ENCODE assay signal across 19 mouse cellular contexts in the genomic region with DNA sequence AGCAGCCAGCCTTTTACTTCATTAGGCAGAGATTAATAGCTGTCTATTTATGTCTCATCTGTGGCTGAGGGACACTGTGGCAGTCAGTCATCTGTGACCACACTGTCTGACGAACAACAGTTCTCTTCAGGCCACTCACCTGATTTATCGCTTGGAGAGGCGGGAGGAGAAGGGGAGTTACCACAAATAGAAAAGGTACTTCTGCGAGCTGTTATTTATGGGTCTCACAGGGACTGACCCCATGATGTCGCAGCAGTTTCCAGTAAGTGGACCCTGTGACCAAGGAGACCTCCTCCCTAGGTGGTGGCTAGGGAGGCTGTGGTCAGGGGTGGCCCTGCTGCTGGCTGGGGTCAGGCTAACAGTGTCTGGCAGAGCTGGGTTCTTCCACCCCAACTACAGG.
A peak's percentile ranks its signal among the peaks of the same experiment; 100 is the strongest.
DNase-seq lines count a peak whose midpoint lies in the region; ATAC-seq lines count a peak whose summit lies in the region.
"Had no signal": no experiment of that assay in that cellular context is flagged by ENCODE, and none has a peak within 500 bp of the region (broad histone marks: within the 10 kb centered on the region; RNA-seq: fewer than 3 reads in every experiment).

No protein-coding gene starts in this region.

- H3K9me3 ChIP-seq in heart, embryonic 13.5 days: no peaks in the 10 kb centered on the region
- no peaks in the 10 kb centered on the region for H3K9me3 ChIP-seq in limb, embryonic 10.5 days (replicated peaks)
- H3K9me3 ChIP-seq: embryonic facial prominence, embryonic 13.5 days; intestine, embryonic 15.5 days; liver, embryonic 15.5 days had no signal

- WGBS in heart, embryonic 13.5 days: 38% methylated on average over 5 of the region's 5 CpGs
- 69% methylated on average over 5 of the region's 5 CpGs for WGBS in limb, embryonic 10.5 days

- peaks cover 64% of the 10 kb centered on the region for H3K27me3 ChIP-seq in heart, embryonic 13.5 days (replicated peaks)
- H3K27me3 ChIP-seq in limb, embryonic 10.5 days (ENCODE audit: low read depth, poor library complexity, severe bottlenecking): 0 out of 2 replicates have a peak, but pooled peaks cover 6% of the 10 kb centered on the region
- H3K27me3 ChIP-seq: intestine, embryonic 15.5 days had no signal

- 0 out of 2 replicates have a peak, but pooled peaks have one; percentile 14 for ATAC-seq in heart, embryonic 13.5 days (ENCODE audit: extremely low read depth, insufficient number of reproducible peaks, low FRiP score, low TSS enrichment)
- ATAC-seq: forebrain, postnatal 0 days; intestine, embryonic 15.5 days; midbrain, embryonic 16.5 days had no signal

- DNase-seq in heart, adult 18-20 months: peak; percentile 69 to 79
- no peak for DNase-seq in heart, postnatal 36 days
- DNase-seq in A20 (ENCODE audit: low read depth, low spot score): peak; percentile 29
- DNase-seq in limb, embryonic 10.5 days (ENCODE audit: low spot score): no peak
- DNase-seq in frontal cortex, postnatal 14 days (ENCODE audit: low spot score in 2 of 2): no peak
- DNase-seq in cerebellum, adult 8-10 months: no peak
- no peak for DNase-seq in gastrocnemius, adult 8-10 months (ENCODE audit: low spot score in 2 of 2)
- DNase-seq: adrenal gland, postnatal 10 days; cerebellum, adult 11-12 months; forebrain, postnatal 0 days; gastrocnemius, postnatal 14 days; kidney, postnatal 4 days; lung, postnatal 10 days; right cerebral cortex, postnatal 25 days had no signal

- no peak overlapping the region for H3K9ac ChIP-seq in heart, embryonic 13.5 days
- H3K9ac ChIP-seq: embryonic facial prominence, embryonic 13.5 days; forebrain, postnatal 0 days; intestine, embryonic 15.5 days; liver, embryonic 15.5 days had no signal

- H3K27ac ChIP-seq in heart, embryonic 13.5 days (replicated peaks): no peak overlapping the region
- 0 out of 2 replicates have a peak overlapping the region, but pooled peaks have one; percentile 46 for H3K27ac ChIP-seq in limb, embryonic 10.5 days
- H3K27ac ChIP-seq: embryonic facial prominence, embryonic 13.5 days; intestine, embryonic 15.5 days; liver, embryonic 15.5 days had no signal

- no peak overlapping the region for H3K4me3 ChIP-seq in heart, embryonic 13.5 days
- no peak overlapping the region for H3K4me3 ChIP-seq in limb, embryonic 10.5 days
- H3K4me3 ChIP-seq: embryonic facial prominence, embryonic 13.5 days; intestine, embryonic 15.5 days; liver, embryonic 15.5 days had no signal

- no peaks in the 10 kb centered on the region for H3K36me3 ChIP-seq in heart, embryonic 13.5 days
- no peaks in the 10 kb centered on the region for H3K36me3 ChIP-seq in limb, embryonic 10.5 days
- H3K36me3 ChIP-seq: embryonic facial prominence, embryonic 13.5 days; intestine, embryonic 15.5 days; liver, embryonic 15.5 days had no signal

- intact Hi-C loops in heart, postnatal 36 days (cut with DNase I): loop anchor here (2.0 to 10.0 kb wide), 3 partner anchors 133 to 403 kb away; no protein-coding TSS in a partner anchor

- H3K4me1 ChIP-seq in heart, embryonic 13.5 days: peaks cover 12% of the 10 kb centered on the region
- peaks cover 7% of the 10 kb centered on the region; the same call in 1 of the 2 replicates for H3K4me1 ChIP-seq in limb, embryonic 10.5 days
- H3K4me1 ChIP-seq: intestine, embryonic 15.5 days; liver, embryonic 15.5 days had no signal

- H3K4me2 ChIP-seq in heart, embryonic 13.5 days: no peak overlapping the region
- H3K4me2 ChIP-seq: embryonic facial prominence, embryonic 13.5 days; intestine, embryonic 15.5 days; liver, embryonic 15.5 days had no signal

Comparison
In these comparisons a context has a peak if more than half of its experiments do, and no peak if none do; other contexts are left out.
1. DNase-seq: peak in heart, adult 18-20 months (2 of 2) and A20 (single experiment); none in heart, postnatal 36 days (0 of 2), limb, embryonic 10.5 days (single experiment), frontal cortex, postnatal 14 days (0 of 2), cerebellum, adult 8-10 months (single experiment) and gastrocnemius, adult 8-10 months (0 of 2).